Mouse (Mus musculus): ENCODE measurements around the gene Fgf7.

GRCm38 (mm10) chr2:126079086-126079485 lies 44.6 kb downstream of the Fgf7 start:
- TF ChIP-seq CTCF (conservative IDR thresholded peaks at IDR 0.05; ENCODE audit: low read length) (no peak), POU5F1 (IDR thresholded peaks at IDR 0.05; ENCODE audit: borderline replicate concordance, low read length) (no peak), NANOG (IDR thresholded peaks at IDR 0.05; ENCODE audit: borderline replicate concordance, low read length) (no peak)

Data from E14TG2a.4 (cell line).